Comparison of ENCODE assay signal across 27 mouse cellular contexts in the genomic region with DNA sequence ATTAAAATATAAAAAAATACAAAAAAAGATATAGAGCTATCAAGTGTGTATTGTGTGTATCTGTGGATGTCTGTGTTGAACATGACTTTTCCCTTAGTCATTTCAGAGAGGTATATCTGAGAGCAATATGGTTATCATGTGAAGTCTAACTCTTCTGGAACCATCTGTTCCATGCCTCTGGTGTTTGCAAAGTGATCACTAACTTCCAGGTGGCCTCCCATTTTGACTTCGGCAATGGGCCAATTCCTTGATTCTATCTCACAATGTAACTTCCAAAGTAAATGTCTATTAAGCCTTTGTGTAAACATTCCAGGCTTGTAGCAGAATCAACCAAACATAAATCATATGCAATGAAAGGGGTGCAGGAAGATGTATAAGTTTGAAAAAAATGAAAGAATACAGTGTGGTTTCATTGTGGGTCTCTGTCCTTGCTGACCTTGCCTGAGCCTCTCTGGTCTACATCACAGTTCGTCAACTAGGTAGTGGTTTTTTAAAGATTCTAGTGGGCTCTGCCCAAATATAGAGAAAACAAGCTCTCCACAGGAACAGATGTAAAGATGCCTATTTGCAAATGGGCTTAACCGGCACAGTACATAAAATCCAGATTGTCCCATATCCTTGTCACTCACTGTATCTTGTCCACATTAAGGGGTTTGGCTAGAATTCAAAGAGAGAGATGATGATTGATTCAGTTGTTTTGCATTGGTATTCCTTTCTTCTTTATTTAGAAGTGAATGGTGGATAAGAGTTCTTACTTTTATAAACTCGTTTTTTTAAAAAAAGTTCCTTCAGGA.
DNase-seq lines count a peak whose midpoint lies in the region; ATAC-seq and TF ChIP-seq lines count a peak whose summit lies in the region.
"Had no signal": no experiment of that assay in that cellular context is flagged by ENCODE, and none has a peak within 500 bp of the region (broad histone marks: within the 10 kb centered on the region; RNA-seq: fewer than 3 reads in every experiment).

No protein-coding gene starts in this region.

- no peak for TF ChIP-seq POLR2A in limb, embryonic 14.5 days (IDR thresholded peaks at IDR 0.05; ENCODE audit: borderline replicate concordance, extremely low read depth, insufficient read depth, insufficient read length)

- no peak overlapping the region for H3K4me2 ChIP-seq in embryonic facial prominence, embryonic 14.5 days (ENCODE audit: low read depth, low read length)
- H3K4me2 ChIP-seq in limb, embryonic 14.5 days (replicated peaks; ENCODE audit: low read depth, low read length, severe bottlenecking), result no peak overlapping the region
- no peak overlapping the region for H3K4me2 ChIP-seq in lung, embryonic 16.5 days (ENCODE audit: low read depth, low read length)
- H3K4me2 ChIP-seq in stomach, embryonic 16.5 days (ENCODE audit: low read depth, low read length), result no peak overlapping the region
- H3K4me2 ChIP-seq: embryonic facial prominence, embryonic 13.5 days; heart, embryonic 12.5 days; heart, embryonic 15.5 days; hindbrain, embryonic 13.5 days had no signal

- H3K4me3 ChIP-seq in embryonic facial prominence, embryonic 14.5 days (ENCODE audit: low read depth, low read length), result no peak overlapping the region
- H3K4me3 ChIP-seq in embryonic facial prominence, embryonic 10.5 days, result no peak overlapping the region
- no peak overlapping the region for H3K4me3 ChIP-seq in limb, embryonic 14.5 days (replicated peaks; ENCODE audit: low read length)
- H3K4me3 ChIP-seq in limb, embryonic 10.5 days, result no peak overlapping the region
- no peak overlapping the region for H3K4me3 ChIP-seq in lung, embryonic 16.5 days (ENCODE audit: low read length)
- no peak overlapping the region for H3K4me3 ChIP-seq in stomach, embryonic 16.5 days (replicated peaks; ENCODE audit: low read length)
- H3K4me3 ChIP-seq: embryonic facial prominence, embryonic 13.5 days; gastrocnemius, adult 2 months; heart, embryonic 12.5 days; heart, embryonic 15.5 days; hindbrain, embryonic 10.5 days; hindbrain, embryonic 13.5 days had no signal

- no peaks in the 10 kb centered on the region for H3K9me3 ChIP-seq in embryonic facial prominence, embryonic 14.5 days (ENCODE audit: control insufficient read depth, low read length)
- H3K9me3 ChIP-seq in embryonic facial prominence, embryonic 10.5 days, result no peaks in the 10 kb centered on the region
- H3K9me3 ChIP-seq in limb, embryonic 14.5 days (ENCODE audit: control insufficient read depth, low read length), result no peaks in the 10 kb centered on the region
- no peaks in the 10 kb centered on the region for H3K9me3 ChIP-seq in limb, embryonic 10.5 days (replicated peaks)
- H3K9me3 ChIP-seq in lung, embryonic 16.5 days (ENCODE audit: control insufficient read depth, low read length), result no peaks in the 10 kb centered on the region
- H3K9me3 ChIP-seq in stomach, embryonic 16.5 days (replicated peaks; ENCODE audit: control insufficient read depth, low read length), result no peaks in the 10 kb centered on the region
- H3K9me3 ChIP-seq: embryonic facial prominence, embryonic 13.5 days; heart, embryonic 12.5 days; heart, embryonic 15.5 days; hindbrain, embryonic 10.5 days; hindbrain, embryonic 13.5 days had no signal

- no peak overlapping the region for H3K9ac ChIP-seq in embryonic facial prominence, embryonic 14.5 days (ENCODE audit: low read depth, low read length)
- no peak overlapping the region for H3K9ac ChIP-seq in limb, embryonic 14.5 days (ENCODE audit: low read depth, low read length, severe bottlenecking)
- no peak overlapping the region for H3K9ac ChIP-seq in lung, embryonic 16.5 days (ENCODE audit: low read length)
- no peak overlapping the region for H3K9ac ChIP-seq in stomach, embryonic 16.5 days (ENCODE audit: low read length)
- H3K9ac ChIP-seq: embryonic facial prominence, embryonic 13.5 days; forebrain, postnatal 0 days; heart, embryonic 12.5 days; heart, embryonic 15.5 days; hindbrain, embryonic 13.5 days had no signal

- H3K27me3 ChIP-seq in embryonic facial prominence, embryonic 14.5 days (replicated peaks; ENCODE audit: control insufficient read depth, insufficient read depth, low read length), result no peaks in the 10 kb centered on the region
- H3K27me3 ChIP-seq in embryonic facial prominence, embryonic 10.5 days (replicated peaks; ENCODE audit: low read depth, poor library complexity, severe bottlenecking), result no peaks in the 10 kb centered on the region
- H3K27me3 ChIP-seq in limb, embryonic 14.5 days (ENCODE audit: control insufficient read depth, insufficient read depth, low read length), result no peaks in the 10 kb centered on the region
- no peaks in the 10 kb centered on the region for H3K27me3 ChIP-seq in limb, embryonic 10.5 days (ENCODE audit: low read depth, poor library complexity, severe bottlenecking)
- no peaks in the 10 kb centered on the region for H3K27me3 ChIP-seq in lung, embryonic 16.5 days (ENCODE audit: control insufficient read depth, insufficient read depth, low read depth, low read length)
- H3K27me3 ChIP-seq in stomach, embryonic 16.5 days (ENCODE audit: control insufficient read depth, insufficient read depth, low read length), result no peaks in the 10 kb centered on the region
- H3K27me3 ChIP-seq: embryonic facial prominence, embryonic 13.5 days; heart, embryonic 12.5 days; heart, embryonic 15.5 days; hindbrain, embryonic 13.5 days had no signal

- no peak overlapping the region for H3K27ac ChIP-seq in embryonic facial prominence, embryonic 14.5 days (replicated peaks; ENCODE audit: low read depth, low read length)
- H3K27ac ChIP-seq in embryonic facial prominence, embryonic 10.5 days (replicated peaks), result no peak overlapping the region
- no peak overlapping the region for H3K27ac ChIP-seq in limb, embryonic 14.5 days (replicated peaks; ENCODE audit: low read depth, low read length)
- no peak overlapping the region for H3K27ac ChIP-seq in limb, embryonic 10.5 days
- no peak overlapping the region for H3K27ac ChIP-seq in lung, embryonic 16.5 days (ENCODE audit: low read length)
- no peak overlapping the region for H3K27ac ChIP-seq in stomach, embryonic 16.5 days (ENCODE audit: low read length)
- H3K27ac ChIP-seq: embryonic facial prominence, embryonic 13.5 days; gastrocnemius, adult 2 months; heart, embryonic 15.5 days; hindbrain, embryonic 10.5 days; hindbrain, embryonic 13.5 days had no signal

- no peaks in the 10 kb centered on the region for H3K36me3 ChIP-seq in embryonic facial prominence, embryonic 14.5 days (ENCODE audit: control insufficient read depth, insufficient read depth, low read length)
- no peaks in the 10 kb centered on the region for H3K36me3 ChIP-seq in embryonic facial prominence, embryonic 10.5 days (replicated peaks)
- H3K36me3 ChIP-seq in limb, embryonic 14.5 days (ENCODE audit: control insufficient read depth, insufficient read depth, low read length), result no peaks in the 10 kb centered on the region
- H3K36me3 ChIP-seq in limb, embryonic 10.5 days, result no peaks in the 10 kb centered on the region
- no peaks in the 10 kb centered on the region for H3K36me3 ChIP-seq in lung, embryonic 16.5 days (ENCODE audit: control insufficient read depth, insufficient read depth, low read length)
- H3K36me3 ChIP-seq in stomach, embryonic 16.5 days (ENCODE audit: control insufficient read depth, insufficient read depth, low read length), result no peaks in the 10 kb centered on the region
- H3K36me3 ChIP-seq: embryonic facial prominence, embryonic 13.5 days; heart, embryonic 12.5 days; heart, embryonic 15.5 days; hindbrain, embryonic 10.5 days; hindbrain, embryonic 13.5 days had no signal

- ATAC-seq in embryonic facial prominence, embryonic 14.5 days (ENCODE audit: low read depth), result no peak
- ATAC-seq in limb, embryonic 14.5 days (ENCODE audit: low FRiP score, low read depth), result no peak
- peak; percentile 49 for ATAC-seq in lung, embryonic 16.5 days (ENCODE audit: low read depth)
- ATAC-seq in stomach, embryonic 16.5 days (ENCODE audit: insufficient read depth, low FRiP score), result peak; percentile 72; the same call in 1 of the 2 replicates
- ATAC-seq: activated CD4-positive, CD25-positive, alpha-beta regulatory T cell, adult 4 months; forebrain, embryonic 14.5 days; forebrain, postnatal 0 days; hindbrain, embryonic 16.5 days had no signal

- no peaks in the 10 kb centered on the region for H3K4me1 ChIP-seq in embryonic facial prominence, embryonic 14.5 days (ENCODE audit: control insufficient read depth, insufficient read depth, low read length)
- peaks cover under 1% of the 10 kb centered on the region for H3K4me1 ChIP-seq in embryonic facial prominence, embryonic 10.5 days
- H3K4me1 ChIP-seq in limb, embryonic 14.5 days (ENCODE audit: control insufficient read depth, insufficient read depth, low read length), result no peaks in the 10 kb centered on the region
- no peaks in the 10 kb centered on the region for H3K4me1 ChIP-seq in limb, embryonic 10.5 days
- H3K4me1 ChIP-seq in lung, embryonic 16.5 days (replicated peaks; ENCODE audit: control insufficient read depth, insufficient read depth, low read length), result peaks cover 6% of the 10 kb centered on the region
- 0 out of 2 replicates have a peak, but pooled peaks cover 3% of the 10 kb centered on the region for H3K4me1 ChIP-seq in stomach, embryonic 16.5 days (ENCODE audit: control insufficient read depth, insufficient read depth, low read length)
- H3K4me1 ChIP-seq: embryonic facial prominence, embryonic 13.5 days; heart, embryonic 12.5 days; heart, embryonic 15.5 days; hindbrain, embryonic 10.5 days; hindbrain, embryonic 13.5 days had no signal

- 63% methylated on average over 4 of the region's 4 CpGs for WGBS in embryonic facial prominence, embryonic 14.5 days
- 84% methylated on average over 4 of the region's 4 CpGs for WGBS in embryonic facial prominence, embryonic 10.5 days
- 72% methylated on average over 4 of the region's 4 CpGs for WGBS in limb, embryonic 14.5 days
- 82% methylated on average over 4 of the region's 4 CpGs for WGBS in limb, embryonic 10.5 days
- WGBS in lung, embryonic 16.5 days, result 21% methylated on average over 4 of the region's 4 CpGs
- 24% methylated on average over 4 of the region's 4 CpGs for WGBS in stomach, embryonic 16.5 days

- DNase-seq in embryonic facial prominence, embryonic 14.5 days (ENCODE audit: low spot score), result peak; percentile 42
- DNase-seq in embryonic facial prominence, embryonic 10.5 days (ENCODE audit: low spot score), result no peak
- DNase-seq in limb, embryonic 14.5 days (ENCODE audit: low spot score), result peak; percentile 18
- DNase-seq in limb, embryonic 10.5 days (ENCODE audit: low spot score), result no peak
- DNase-seq in lung, postnatal 10 days, result no peak
- no peak for DNase-seq in yolk sac, embryonic 10.5 days (ENCODE audit: low spot score)
- DNase-seq: adrenal gland, adult 8-10 months; adrenal gland, postnatal 25 days; cerebellum, adult 18-20 months; cerebellum, adult 9-10 months; cerebellum, postnatal 14 days; forebrain, postnatal 0 days; gastrocnemius, adult 2 months; gastrocnemius, postnatal 14 days; heart, adult 11 months; heart, postnatal 10 days; heart, postnatal 36 days had no signal

Comparison
In these comparisons a context has a peak if more than half of its experiments do, and no peak if none do; other contexts are left out.
1. DNase-seq: peak in embryonic facial prominence, embryonic 14.5 days (single experiment) and limb, embryonic 14.5 days (single experiment); none in embryonic facial prominence, embryonic 10.5 days (single experiment), limb, embryonic 10.5 days (single experiment), lung, postnatal 10 days (single experiment) and yolk sac, embryonic 10.5 days (single experiment).
2. ATAC-seq: peak in lung, embryonic 16.5 days (single experiment) and stomach, embryonic 16.5 days (single experiment); none in embryonic facial prominence, embryonic 14.5 days (single experiment) and limb, embryonic 14.5 days (single experiment).